Mouse (Mus musculus): ENCODE measurements around the gene Slc25a5. TPM values are rescaled to one million over a fixed set of nuclear protein-coding genes. Genes with fewer than 3 reads are reported as not detected.

Gene Slc25a5
- polyA plus RNA-seq, 1 experiment from 2014 or later = 827 TPM

GRCm38 (mm10) chrX:36760946-36761635, 34.4 kb upstream of the Slc25a5 start:
- 67% methylated on average over 6 of the region's 6 CpGs for WGBS
- Histone ChIP-seq H3K36me3 (ENCODE audit: control insufficient read depth, insufficient read depth, low read length) (no peaks in the 10 kb centered on the region), H3K9ac (ENCODE audit: low read length) (no peak overlapping the region), H3K27me3 (replicated peaks; ENCODE audit: control insufficient read depth, insufficient read depth, low read length) (no peaks in the 10 kb centered on the region), H3K27ac (ENCODE audit: low read depth) (no peak overlapping the region), H3K4me2 (ENCODE audit: low read length) (no peak overlapping the region), H3K4me3 (ENCODE audit: low read depth, low read length) (no peak overlapping the region), H3K9me3 (ENCODE audit: control insufficient read depth, low read length) (no peaks in the 10 kb centered on the region), H3K4me1 (replicated peaks; ENCODE audit: control insufficient read depth, insufficient read depth, low read length) (no peaks in the 10 kb centered on the region)
- no peak for ATAC-seq (replicated peaks; ENCODE audit: low FRiP score, low TSS enrichment, low read depth)
- no peak for DNase-seq (ENCODE audit: low spot score)

GRCm38 (mm10) chrX:36762289-36762688, 33.2 kb upstream of the Slc25a5 start:
- Histone ChIP-seq H3K9me3 (ENCODE audit: control insufficient read depth, low read length) (no peaks in the 10 kb centered on the region), H3K4me2 (ENCODE audit: low read length) (no peak overlapping the region), H3K9ac (ENCODE audit: low read length) (no peak overlapping the region), H3K27ac (ENCODE audit: low read depth) (no peak overlapping the region), H3K4me3 (ENCODE audit: low read depth, low read length) (no peak overlapping the region), H3K4me1 (replicated peaks; ENCODE audit: control insufficient read depth, insufficient read depth, low read length) (no peaks in the 10 kb centered on the region), H3K36me3 (ENCODE audit: control insufficient read depth, insufficient read depth, low read length) (no peaks in the 10 kb centered on the region), H3K27me3 (replicated peaks; ENCODE audit: control insufficient read depth, insufficient read depth, low read length) (no peaks in the 10 kb centered on the region)
- DNase-seq (ENCODE audit: low spot score) = no peak
- 60% methylated on average over 5 of the region's 5 CpGs for WGBS
- ATAC-seq (replicated peaks; ENCODE audit: low FRiP score, low TSS enrichment, low read depth) = no peak

GRCm38 (mm10) chrX:36762894-36763293, 32.6 kb upstream of the Slc25a5 start:
- H3K27ac ChIP-seq (ENCODE audit: low read depth) = no peak overlapping the region
- peak; percentile 40; the same call in 1 of the 2 replicates for ATAC-seq (replicated peaks; ENCODE audit: low FRiP score, low TSS enrichment, low read depth)
- WGBS = 50% methylated on average over 4 of the region's 4 CpGs

GRCm38 (mm10) chrX:36763298-36763933, 32.0 kb upstream of the Slc25a5 start:
- no peaks in the 10 kb centered on the region for H3K27me3 ChIP-seq (replicated peaks; ENCODE audit: control insufficient read depth, insufficient read depth, low read length)
- H3K4me2 ChIP-seq (ENCODE audit: low read length) = no peak overlapping the region
- no peaks in the 10 kb centered on the region for H3K36me3 ChIP-seq (ENCODE audit: control insufficient read depth, insufficient read depth, low read length)
- H3K27ac ChIP-seq (ENCODE audit: low read depth) = no peak overlapping the region
- no peaks in the 10 kb centered on the region for H3K9me3 ChIP-seq (ENCODE audit: control insufficient read depth, low read length)
- no peak for DNase-seq (ENCODE audit: low spot score)
- no peak overlapping the region for H3K4me3 ChIP-seq (ENCODE audit: low read depth, low read length)
- no peak for ATAC-seq (replicated peaks; ENCODE audit: low FRiP score, low TSS enrichment, low read depth)
- H3K9ac ChIP-seq (ENCODE audit: low read length) = no peak overlapping the region
- no peaks in the 10 kb centered on the region for H3K4me1 ChIP-seq (replicated peaks; ENCODE audit: control insufficient read depth, insufficient read depth, low read length)
- WGBS = 54% methylated on average over 11 of the region's 11 CpGs

More at GRCm38 (mm10) chrX:36762894-36763293, 32.6 kb upstream of the Slc25a5 start:
- H3K27me3 ChIP-seq (replicated peaks; ENCODE audit: control insufficient read depth, insufficient read depth, low read length) = no peaks in the 10 kb centered on the region
- H3K4me3 ChIP-seq (ENCODE audit: low read depth, low read length) = no peak overlapping the region
- no peak overlapping the region for H3K9ac ChIP-seq (ENCODE audit: low read length)
- H3K36me3 ChIP-seq (ENCODE audit: control insufficient read depth, insufficient read depth, low read length) = no peaks in the 10 kb centered on the region
- DNase-seq (ENCODE audit: low spot score) = no peak
- no peaks in the 10 kb centered on the region for H3K9me3 ChIP-seq (ENCODE audit: control insufficient read depth, low read length)
- H3K4me1 ChIP-seq (replicated peaks; ENCODE audit: control insufficient read depth, insufficient read depth, low read length) = no peaks in the 10 kb centered on the region
- H3K4me2 ChIP-seq (ENCODE audit: low read length) = no peak overlapping the region

GRCm38 (mm10) chrX:36763934-36764317, 31.5 kb upstream of the Slc25a5 start:
- H3K4me3 ChIP-seq (ENCODE audit: low read depth, low read length) = no peak overlapping the region
- WGBS = 57% methylated on average over 2 of the region's 2 CpGs
- no peaks in the 10 kb centered on the region for H3K27me3 ChIP-seq (replicated peaks; ENCODE audit: control insufficient read depth, insufficient read depth, low read length)
- no peaks in the 10 kb centered on the region for H3K4me1 ChIP-seq (replicated peaks; ENCODE audit: control insufficient read depth, insufficient read depth, low read length)
- H3K9ac ChIP-seq (ENCODE audit: low read length) = no peak overlapping the region
- H3K9me3 ChIP-seq (ENCODE audit: control insufficient read depth, low read length) = no peaks in the 10 kb centered on the region
- H3K27ac ChIP-seq (ENCODE audit: low read depth) = no peak overlapping the region
- DNase-seq (ENCODE audit: low spot score) = no peak
- no peak overlapping the region for H3K4me2 ChIP-seq (ENCODE audit: low read length)
- H3K36me3 ChIP-seq (ENCODE audit: control insufficient read depth, insufficient read depth, low read length) = no peaks in the 10 kb centered on the region
- ATAC-seq (replicated peaks; ENCODE audit: low FRiP score, low TSS enrichment, low read depth) = no peak

GRCm38 (mm10) chrX:36767386-36767785, 28.1 kb upstream of the Slc25a5 start:
- H3K4me1 ChIP-seq (replicated peaks; ENCODE audit: control insufficient read depth, insufficient read depth, low read length) = no peaks in the 10 kb centered on the region
- no peak overlapping the region for H3K27ac ChIP-seq (ENCODE audit: low read depth)
- no peaks in the 10 kb centered on the region for H3K27me3 ChIP-seq (replicated peaks; ENCODE audit: control insufficient read depth, insufficient read depth, low read length)
- H3K4me2 ChIP-seq (ENCODE audit: low read length) = no peak overlapping the region
- no peaks in the 10 kb centered on the region for H3K9me3 ChIP-seq (ENCODE audit: control insufficient read depth, low read length)
- no peak overlapping the region for H3K4me3 ChIP-seq (ENCODE audit: low read depth, low read length)
- ATAC-seq (replicated peaks; ENCODE audit: low FRiP score, low TSS enrichment, low read depth) (no peak), DNase-seq (ENCODE audit: low spot score) (no peak)
- H3K36me3 ChIP-seq (ENCODE audit: control insufficient read depth, insufficient read depth, low read length) = no peaks in the 10 kb centered on the region
- WGBS = 67% methylated on average over 5 of the region's 5 CpGs
- no peak overlapping the region for H3K9ac ChIP-seq (ENCODE audit: low read length)

- WGBS = 88% methylated on average over 6 of the region's 6 CpGs
- Histone ChIP-seq H3K27ac (ENCODE audit: low read depth) (no peak overlapping the region), H3K4me1 (replicated peaks; ENCODE audit: control insufficient read depth, insufficient read depth, low read length) (no peaks in the 10 kb centered on the region), H3K36me3 (ENCODE audit: control insufficient read depth, insufficient read depth, low read length) (no peaks in the 10 kb centered on the region), H3K9ac (ENCODE audit: low read length) (no peak overlapping the region), H3K4me2 (ENCODE audit: low read length) (no peak overlapping the region), H3K4me3 (ENCODE audit: low read depth, low read length) (no peak overlapping the region), H3K27me3 (replicated peaks; ENCODE audit: control insufficient read depth, insufficient read depth, low read length) (no peaks in the 10 kb centered on the region), H3K9me3 (ENCODE audit: control insufficient read depth, low read length) (no peaks in the 10 kb centered on the region)
- ATAC-seq (replicated peaks; ENCODE audit: low FRiP score, low TSS enrichment, low read depth) (no peak), DNase-seq (ENCODE audit: low spot score) (no peak)
Measured at GRCm38 (mm10) chrX:36772591-36772990, 22.9 kb upstream of the Slc25a5 start.

- Histone ChIP-seq H3K27ac (ENCODE audit: low read depth) (no peak overlapping the region), H3K4me1 (replicated peaks; ENCODE audit: control insufficient read depth, insufficient read depth, low read length) (no peaks in the 10 kb centered on the region), H3K9ac (ENCODE audit: low read length) (no peak overlapping the region), H3K36me3 (ENCODE audit: control insufficient read depth, insufficient read depth, low read length) (no peaks in the 10 kb centered on the region), H3K27me3 (replicated peaks; ENCODE audit: control insufficient read depth, insufficient read depth, low read length) (no peaks in the 10 kb centered on the region), H3K9me3 (ENCODE audit: control insufficient read depth, low read length) (no peaks in the 10 kb centered on the region), H3K4me2 (ENCODE audit: low read length) (no peak overlapping the region), H3K4me3 (ENCODE audit: low read depth, low read length) (no peak overlapping the region)
- ATAC-seq (replicated peaks; ENCODE audit: low FRiP score, low TSS enrichment, low read depth) (no peak), DNase-seq (ENCODE audit: low spot score) (no peak)
- WGBS = 79% methylated on average over 4 of the region's 5 CpGs
Measured at GRCm38 (mm10) chrX:36775520-36775919, 19.9 kb upstream of the Slc25a5 start.

- Histone ChIP-seq H3K4me2 (ENCODE audit: low read length) (no peak overlapping the region), H3K27me3 (replicated peaks; ENCODE audit: control insufficient read depth, insufficient read depth, low read length) (no peaks in the 10 kb centered on the region), H3K4me3 (ENCODE audit: low read depth, low read length) (no peak overlapping the region), H3K4me1 (replicated peaks; ENCODE audit: control insufficient read depth, insufficient read depth, low read length) (no peaks in the 10 kb centered on the region), H3K36me3 (ENCODE audit: control insufficient read depth, insufficient read depth, low read length) (no peaks in the 10 kb centered on the region), H3K9ac (ENCODE audit: low read length) (no peak overlapping the region), H3K9me3 (ENCODE audit: control insufficient read depth, low read length) (no peaks in the 10 kb centered on the region), H3K27ac (ENCODE audit: low read depth) (no peak overlapping the region)
- WGBS = 82% methylated on average over 4 of the region's 4 CpGs
- ATAC-seq (replicated peaks; ENCODE audit: low FRiP score, low TSS enrichment, low read depth) (no peak), DNase-seq (ENCODE audit: low spot score) (no peak)
Measured at GRCm38 (mm10) chrX:36777694-36778093, 17.8 kb upstream of the Slc25a5 start.

Data from intestine, embryonic 14.5 days (tissue).